Mouse (Mus musculus): ENCODE data around the gene Tmc4.

- TF ChIP-seq CTCF (IDR thresholded peaks at IDR 0.05; ENCODE audit: control insufficient read depth, insufficient read depth, insufficient read length) (no peak), MYOG (IDR thresholded peaks at IDR 0.05; ENCODE audit: control insufficient read depth, extremely low read depth, insufficient read length) (no peak), MAX (IDR thresholded peaks at IDR 0.05) (no peak), CEBPB (IDR thresholded peaks at IDR 0.05; ENCODE audit: low read depth) (no peak)
Measured at GRCm38 (mm10) chr7:3644348-3644671, 33.0 kb downstream of the Tmc4 start.
